Mouse (Mus musculus) lung, postnatal 0 days (tissue): ENCODE data around the gene Trim50. TPM values are rescaled to one million over a fixed set of nuclear protein-coding genes. Genes with fewer than 3 reads are reported as not detected.

Experiments
- ATAC-seq: fragments of 200-750 bp; cut with Nextera tagmentation; 2 replicates; pipeline ENCODE4 v1.8.0; 2017; ENCODE audit warnings: moderate library complexity
- DNase-seq: peaks from one replicate; pipeline ENCODE4 v3.0.0-alpha.2; 2016; ENCODE audit warnings: low spot score
- H3K27ac ChIP-seq: fragments of 300-500 bp; sonication (generic); 2 replicates; pipeline ENCODE4 v1.5.1; 2014; ENCODE audit warnings: antibody characterized with exemption, mild to moderate bottlenecking, low read length, mixed read lengths
- H3K27me3 ChIP-seq: fragments of 300-500 bp; sonication (generic); replicated peaks from 2 replicates; pipeline ENCODE4 v1.6.1; 2014; ENCODE audit warnings: low read length, mixed read lengths; ENCODE audit not compliant: insufficient read depth
- H3K36me3 ChIP-seq: fragments of 300-500 bp; sonication (generic); 2 replicates; pipeline ENCODE4 v1.6.1; 2014; ENCODE audit warnings: low read length, mixed read lengths; ENCODE audit not compliant: insufficient read depth
- H3K4me1 ChIP-seq: fragments of 300-500 bp; sonication (generic); 2 replicates; pipeline ENCODE4 v1.6.1; 2014; ENCODE audit warnings: antibody characterized with exemption, low read depth, low read length, mixed read lengths; ENCODE audit not compliant: insufficient read depth
- H3K4me2 ChIP-seq: fragments of 300-500 bp; sonication (generic); replicated peaks from 2 replicates; pipeline ENCODE4 v1.6.1; 2014; ENCODE audit warnings: low read depth, mild to moderate bottlenecking, low read length, moderate library complexity, mixed read lengths
- H3K4me3 ChIP-seq: fragments of 300-500 bp; sonication (generic); 2 replicates; pipeline ENCODE4 v1.5.1; 2014; ENCODE audit warnings: low read depth, low read length
- H3K9ac ChIP-seq: fragments of 300-500 bp; sonication (generic); replicated peaks from 2 replicates; pipeline ENCODE4 v1.6.1; 2014; ENCODE audit warnings: low read depth, mild to moderate bottlenecking
- H3K9me3 ChIP-seq: fragments of 300-500 bp; sonication (generic); 2 replicates; pipeline ENCODE4 v1.6.1; 2016; ENCODE audit warnings: low read length, mixed read lengths
- CTCF ChIP-seq: IDR thresholded peaks from 2 replicates; pipeline ENCODE4 v1.5.1; 2016; ENCODE audit warnings: antibody characterized with exemption, mild to moderate bottlenecking
- EP300 ChIP-seq: IDR thresholded peaks from 2 replicates; pipeline ENCODE4 v1.6.1; 2016; ENCODE audit warnings: antibody characterized with exemption, mild to moderate bottlenecking, control low read depth
- WGBS: fragments of 180-500 bp; shearing (Covaris S2); extraction: QIAGEN DNeasy Blood & Tissue Kit; methylation state at CpG from one replicate; pipeline ENCODE4 v1.1.7; 2014; 5-methylcytosine and 5-hydroxymethylcytosine counted together
- polyA plus RNA-seq: library from polyadenylated mRNA; unstranded; fragments of >200 nt; fragmentation: Nextera tagmentation; extraction: Ambion mirVana; gene quantifications from 2 replicates; pipeline ENCODE4 v1.2.1, GENCODE M21; 2015

Gene Trim50
- polyA plus RNA-seq, 1 experiment from 2014 or later = not detected

- no peak for DNase-seq
- Histone ChIP-seq H3K4me1 (no peaks in the 10 kb centered on the region), H3K9me3 (no peaks in the 10 kb centered on the region), H3K36me3 (no peaks in the 10 kb centered on the region), H3K4me2 (no peak overlapping the region), H3K27me3 (no peaks in the 10 kb centered on the region), H3K4me3 (no peak overlapping the region), H3K9ac (no peak overlapping the region), H3K27ac (no peak overlapping the region)
- ATAC-seq = no peak
- WGBS = 86% methylated on average over 5 of the region's 5 CpGs
- TF ChIP-seq EP300 (no peak), CTCF (no peak)
Observed at GRCm38 (mm10) chr5:135330201-135330600, 22.9 kb upstream of the Trim50 start.

GRCm38 (mm10) chr5:135331161-135331560 lies 21.9 kb upstream of the Trim50 start:
- Histone ChIP-seq H3K36me3 (no peaks in the 10 kb centered on the region), H3K9ac (no peak overlapping the region), H3K9me3 (no peaks in the 10 kb centered on the region), H3K4me3 (no peak overlapping the region), H3K27ac (no peak overlapping the region), H3K27me3 (no peaks in the 10 kb centered on the region), H3K4me2 (no peak overlapping the region), H3K4me1 (no peaks in the 10 kb centered on the region)
- DNase-seq (no peak), ATAC-seq (no peak)
- TF ChIP-seq EP300 = no peak
- no peak for TF ChIP-seq CTCF
- WGBS = 73% methylated on average over 6 of the region's 6 CpGs

- WGBS = 23% methylated on average over 3 of the region's 3 CpGs
- peak; percentile 17 for DNase-seq
- ATAC-seq = no peak
Observed at GRCm38 (mm10) chr5:135337575-135337974, 15.5 kb upstream of the Trim50 start.

GRCm38 (mm10) chr5:135345989-135346388 lies 7.1 kb upstream of the Trim50 start:
- Histone ChIP-seq H3K36me3 (no peaks in the 10 kb centered on the region), H3K4me1 (no peaks in the 10 kb centered on the region), H3K9ac (no peak overlapping the region), H3K9me3 (no peaks in the 10 kb centered on the region), H3K27me3 (no peaks in the 10 kb centered on the region), H3K4me2 (no peak overlapping the region), H3K27ac (no peak overlapping the region), H3K4me3 (no peak overlapping the region)
- WGBS = 65% methylated on average over 7 of the region's 7 CpGs
- DNase-seq (no peak), ATAC-seq (no peak)
- TF ChIP-seq CTCF (no peak), EP300 (no peak)

More at GRCm38 (mm10) chr5:135337575-135337974, 15.5 kb upstream of the Trim50 start:
- Histone ChIP-seq H3K36me3 (no peaks in the 10 kb centered on the region), H3K9me3 (no peaks in the 10 kb centered on the region), H3K9ac (no peak overlapping the region), H3K4me1 (no peaks in the 10 kb centered on the region), H3K27me3 (no peaks in the 10 kb centered on the region), H3K4me3 (no peak overlapping the region), H3K4me2 (no peak overlapping the region), H3K27ac (no peak overlapping the region)
- TF ChIP-seq CTCF (peak; percentile 45), EP300 (no peak)

GRCm38 (mm10) chr5:135346430-135346829 lies 6.7 kb upstream of the Trim50 start:
- no peak for DNase-seq
- WGBS = 26% methylated on average over 1 of the region's 1 CpGs
- no peak overlapping the region for H3K4me2 ChIP-seq
- TF ChIP-seq CTCF (peak; percentile 45), EP300 (no peak)
- ATAC-seq = no peak
- no peaks in the 10 kb centered on the region for H3K27me3 ChIP-seq
- no peaks in the 10 kb centered on the region for H3K36me3 ChIP-seq
- no peak overlapping the region for H3K27ac ChIP-seq
- no peaks in the 10 kb centered on the region for H3K4me1 ChIP-seq
- no peak overlapping the region for H3K9ac ChIP-seq
- no peak overlapping the region for H3K4me3 ChIP-seq
- H3K9me3 ChIP-seq = no peaks in the 10 kb centered on the region

- no peak overlapping the region for H3K4me3 ChIP-seq
- no peak overlapping the region for H3K27ac ChIP-seq
- no peaks in the 10 kb centered on the region for H3K27me3 ChIP-seq
- no peaks in the 10 kb centered on the region for H3K4me1 ChIP-seq
- no peaks in the 10 kb centered on the region for H3K9me3 ChIP-seq
- DNase-seq (no peak), ATAC-seq (no peak)
- H3K36me3 ChIP-seq = no peaks in the 10 kb centered on the region
- no peak overlapping the region for H3K9ac ChIP-seq
- no peak overlapping the region for H3K4me2 ChIP-seq
- no peak for TF ChIP-seq EP300
- no peak for TF ChIP-seq CTCF
- WGBS = 65% methylated on average over 4 of the region's 4 CpGs
Observed at GRCm38 (mm10) chr5:135347511-135348011, 5.5 kb upstream of the Trim50 start.

- H3K9ac ChIP-seq = no peak within 1 kb of the TSS
- ATAC-seq = no peak
- 91% methylated on average over 35 of the region's 35 CpGs for WGBS
Observed at GRCm38 (mm10) chr5:135349862-135350261, 3.2 kb upstream of the Trim50 start, which contains the start of gene Fkbp6. TSS of gene Fkbp6 (minus strand) at chr5:135350044.

More at GRCm38 (mm10) chr5:135349862-135350261, 3.2 kb upstream of the Trim50 start, which contains the start of gene Fkbp6:
- no peak within 1 kb of the TSS for H3K4me3 ChIP-seq
- TF ChIP-seq CTCF (no peak), EP300 (no peak)
- no peaks in the 10 kb centered on the region for H3K4me1 ChIP-seq
- no peak within 1 kb of the TSS for H3K4me2 ChIP-seq
- H3K27ac ChIP-seq = no peak within 1 kb of the TSS
- no peaks in the 10 kb centered on the region for H3K27me3 ChIP-seq
- H3K9me3 ChIP-seq = no peaks in the 10 kb centered on the region
- DNase-seq = no peak
- no peaks in the 10 kb centered on the region for H3K36me3 ChIP-seq
